Mouse (Mus musculus) embryo, embryonic 11.5 days (tissue): ENCODE results near the gene Alx1.
A peak's percentile ranks its signal among the peaks of the same experiment; 100 is the strongest.

Experiments used
- DNase-seq: peaks from one replicate; pipeline ENCODE4 v3.0.0-alpha.2; 2012; ENCODE audit warnings: low read depth, low spot score

The Alx1 gene

GRCm38 (mm10) chr10:103029730-103030490, at the start of gene Alx1:
Gene Alx1, minus strand, starts transcription at chr10:103030215.
- DNase-seq = no peak

DNA sequence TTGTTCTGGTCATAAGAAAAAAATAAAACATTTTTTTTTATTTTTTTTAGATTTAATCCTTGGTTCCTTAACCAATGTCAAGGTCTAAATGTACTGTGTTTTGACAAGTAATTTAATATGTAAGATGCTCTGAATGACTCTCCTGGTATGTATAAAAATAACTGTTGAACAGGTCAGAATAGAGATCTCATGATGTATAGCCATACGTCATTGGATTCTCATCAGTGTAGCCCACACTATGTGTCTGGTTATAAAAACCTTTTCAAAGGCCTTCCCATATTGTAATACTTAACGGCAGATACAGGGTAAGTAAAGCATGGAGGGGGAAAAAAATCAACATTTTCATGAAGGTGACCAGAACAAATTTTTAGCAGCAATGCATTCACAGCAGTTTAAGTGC, 19.6 kb upstream of the Alx1 start:
- no peak for DNase-seq

DNA sequence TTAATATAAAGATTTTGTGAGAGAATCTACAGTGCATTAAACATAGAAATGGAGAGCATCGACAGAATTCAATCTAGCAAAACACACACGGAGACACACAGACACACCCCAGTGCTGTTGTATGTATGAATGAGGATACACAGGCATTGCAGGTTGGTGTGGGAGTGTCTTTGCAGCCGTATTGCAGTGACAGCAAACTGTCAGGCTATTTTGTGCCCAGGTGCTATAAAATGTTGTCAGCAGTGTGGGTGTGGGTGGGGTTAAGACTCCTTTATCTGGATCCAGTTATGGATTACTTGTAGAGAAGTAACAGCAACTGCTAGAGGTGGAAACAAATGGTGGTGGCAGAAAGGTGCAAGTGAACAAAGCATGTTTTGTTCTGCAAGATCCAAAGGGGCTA, 16.6 kb upstream of the Alx1 start:
- no peak for DNase-seq

GRCm38 (mm10) chr10:103045019-103045418, 15.0 kb upstream of the Alx1 start:
- DNase-seq = no peak

- no peak for DNase-seq
Measured at GRCm38 (mm10) chr10:103035002-103035640, 5.1 kb upstream of the Alx1 start.

DNA sequence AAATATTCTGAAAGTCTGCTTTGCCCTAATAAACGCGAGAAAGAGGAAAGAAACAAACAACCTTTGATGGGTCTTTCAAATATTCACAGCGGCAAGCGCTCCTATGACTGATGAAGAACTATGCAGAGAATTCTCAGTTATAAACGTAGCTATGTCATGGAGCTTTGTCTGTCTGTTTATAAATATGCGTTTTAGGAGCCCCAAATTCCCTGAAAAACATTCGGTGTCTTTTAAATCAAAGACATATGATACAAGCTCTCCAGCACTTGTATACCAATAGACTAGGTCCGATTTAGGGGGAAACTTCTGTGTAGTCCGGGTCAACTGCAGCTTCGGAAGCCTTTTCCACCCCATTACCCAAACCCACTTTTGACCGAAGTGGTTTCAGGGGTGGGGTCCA, 916 bp upstream of the Alx1 start:
- no peak for DNase-seq

DNA sequence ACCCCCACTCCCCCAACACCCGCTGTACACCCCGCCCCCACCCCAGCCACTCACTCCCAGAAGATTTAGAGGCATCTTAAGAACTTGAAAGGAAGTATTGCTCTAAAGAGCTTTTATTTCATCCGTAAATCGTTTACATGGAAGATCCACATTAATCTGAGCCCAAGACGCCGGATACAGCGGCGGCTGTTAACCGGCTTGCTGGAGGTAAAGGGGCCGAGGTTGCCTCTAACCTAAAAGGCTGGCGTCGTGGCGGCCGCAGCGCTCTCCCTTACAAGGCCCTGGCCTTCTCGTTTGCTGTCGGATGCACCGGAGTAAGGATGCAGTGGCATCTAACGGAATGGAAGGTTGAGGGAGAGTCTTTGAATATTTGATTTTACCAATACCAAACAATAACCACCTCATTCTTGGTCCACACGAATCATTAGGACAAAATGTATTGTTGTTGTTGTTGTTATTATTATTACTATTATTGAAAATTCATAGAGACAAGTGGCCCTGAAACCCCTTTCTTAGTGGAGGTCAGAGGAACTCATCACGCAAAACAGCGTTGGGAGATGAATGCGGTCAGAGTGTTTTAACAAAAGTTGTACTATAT, 784 bp downstream of the Alx1 start:
- no peak for DNase-seq

DNA sequence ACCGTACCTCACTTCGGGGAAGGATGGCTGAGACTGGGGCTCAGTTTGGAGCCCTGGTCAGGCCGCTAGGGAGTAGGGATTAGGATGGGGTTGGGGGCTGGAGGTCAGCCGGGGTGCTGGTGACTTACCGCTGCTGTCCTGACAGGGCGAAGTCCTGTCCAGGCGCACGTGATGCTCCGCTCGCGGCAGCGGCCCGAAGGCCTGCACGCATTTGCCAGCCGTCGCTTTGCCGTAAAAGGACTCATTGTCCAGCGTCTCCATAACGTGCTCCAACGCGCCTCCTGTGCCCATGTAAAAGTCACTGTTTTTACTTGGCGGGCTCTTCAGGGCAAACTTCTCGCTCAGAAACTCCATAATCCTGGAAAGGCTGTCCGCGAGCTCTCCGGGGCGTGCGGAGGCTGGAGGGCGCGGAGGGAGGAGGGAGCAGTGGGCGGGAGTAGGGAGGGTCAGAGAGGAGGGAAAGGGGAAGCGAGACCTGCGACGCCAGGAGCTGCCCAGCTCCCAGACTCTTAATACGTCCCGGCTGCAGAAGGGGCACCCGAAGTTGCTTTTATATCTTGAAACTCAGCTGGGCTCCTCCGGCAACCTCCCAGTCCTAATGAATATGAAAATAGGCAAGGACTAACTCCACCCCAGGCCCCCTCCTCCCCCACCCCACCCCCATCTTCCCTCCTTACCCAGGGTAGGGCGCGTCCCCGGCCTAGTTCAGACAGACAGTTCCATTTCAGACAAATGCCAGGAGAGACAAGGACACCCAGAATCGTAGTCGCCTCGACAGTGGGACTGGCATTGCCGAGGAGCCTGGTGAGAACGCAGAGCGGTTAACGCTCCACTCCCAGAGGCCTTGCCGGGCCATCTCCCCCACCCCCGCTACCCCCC, 1.5 kb downstream of the Alx1 start:
- DNase-seq = no peak

- no peak for DNase-seq
Measured at GRCm38 (mm10) chr10:103027931-103028252, 2.1 kb downstream of the Alx1 start.

GRCm38 (mm10) chr10:103027226-103027930, 2.6 kb downstream of the Alx1 start:
- DNase-seq = no peak

DNA sequence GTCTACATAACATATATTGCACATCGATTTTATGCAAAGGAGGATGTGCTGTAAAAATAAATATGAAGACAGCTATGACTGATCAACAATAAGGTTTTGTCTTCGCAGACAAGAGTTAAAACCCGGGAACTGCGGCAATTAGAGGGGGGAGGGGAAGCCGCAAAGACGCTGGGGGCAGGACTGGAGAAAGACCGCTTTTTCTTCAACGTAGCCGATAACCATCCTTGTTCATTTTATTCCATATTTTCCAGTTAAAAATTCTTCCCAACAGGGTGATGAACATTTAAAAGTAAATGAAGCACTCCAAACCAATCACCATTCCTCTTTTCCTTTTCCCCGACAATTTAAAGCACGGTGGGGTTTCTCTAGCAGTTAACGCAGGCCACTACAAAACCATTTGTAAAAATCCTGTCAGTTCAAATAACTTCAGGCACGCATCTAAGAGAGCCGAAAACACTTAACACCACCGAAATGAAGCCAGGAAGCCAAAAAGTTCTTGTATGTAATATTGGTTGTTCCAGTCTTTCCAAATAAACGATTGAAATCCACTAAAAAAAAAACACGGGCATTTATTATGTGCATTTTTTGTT, 3.3 kb downstream of the Alx1 start:
- DNase-seq = no peak

DNA sequence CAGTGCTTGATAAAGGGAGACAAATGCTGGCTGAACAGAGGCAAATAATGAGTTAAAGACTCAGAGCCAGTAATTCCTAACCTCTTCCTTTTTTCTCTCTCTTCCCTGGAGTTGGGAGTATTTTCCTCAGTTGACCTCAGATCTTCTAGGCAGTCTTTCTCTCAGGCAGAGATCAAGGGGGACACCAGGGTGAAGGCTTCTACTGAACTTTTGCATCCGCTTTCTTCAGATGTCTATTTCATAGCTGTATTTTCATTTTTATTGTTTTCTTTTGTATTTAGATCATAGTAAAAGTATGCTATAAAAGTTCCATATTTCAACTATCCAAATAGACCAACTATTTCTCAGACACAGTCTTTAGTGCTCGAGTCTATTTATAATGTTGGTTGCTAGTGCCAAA, 27.5 kb downstream of the Alx1 start:
- DNase-seq = no peak

DNA sequence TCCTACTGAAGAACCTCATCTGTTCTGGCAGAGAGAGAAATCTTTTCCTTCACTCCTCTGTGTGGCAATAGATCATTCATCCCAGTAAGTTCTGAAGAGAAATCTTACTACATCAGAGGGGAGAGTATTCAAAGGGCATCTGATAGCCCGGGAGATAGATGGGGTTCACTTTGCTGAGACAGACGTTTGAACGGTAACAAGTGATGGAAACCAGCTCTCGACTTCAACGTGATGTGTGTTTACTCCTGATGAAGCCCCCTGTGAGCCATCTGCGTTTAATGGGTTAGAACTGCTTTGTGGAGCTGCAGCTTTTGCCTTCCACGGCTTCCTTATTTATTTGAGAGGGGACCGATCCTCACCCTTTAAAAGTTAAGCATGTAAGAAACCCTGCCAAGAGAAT, 29.1 kb downstream of the Alx1 start:
- peak; percentile 11 for DNase-seq

- no peak for DNase-seq
Measured at GRCm38 (mm10) chr10:102999584-102999983, 30.4 kb downstream of the Alx1 start.

GRCm38 (mm10) chr10:102975106-102975505, 54.9 kb downstream of the Alx1 start:
- no peak for DNase-seq

GRCm38 (mm10) chr10:102959602-102960001, 70.4 kb downstream of the Alx1 start:
- no peak for DNase-seq
